Mouse (Mus musculus): ENCODE measurements around the gene Nr6a1.

- TF ChIP-seq CTCF (IDR thresholded peaks at IDR 0.05; ENCODE audit: control insufficient read depth, insufficient read depth, insufficient read length) (peak; percentile 26), MYOD1 (IDR thresholded peaks at IDR 0.05; ENCODE audit: control insufficient read depth, insufficient read length, low read depth) (no peak), USF1 (IDR thresholded peaks at IDR 0.05; ENCODE audit: low read depth) (no peak), MYOG (IDR thresholded peaks at IDR 0.05; ENCODE audit: control insufficient read depth, extremely low read depth, insufficient read length) (no peak), MAX (IDR thresholded peaks at IDR 0.05) (no peak), FOSL1 (IDR thresholded peaks at IDR 0.05; ENCODE audit: insufficient read depth, low read length, poor library complexity, severe bottlenecking) (no peak), CEBPB (IDR thresholded peaks at IDR 0.05; ENCODE audit: low read depth) (no peak)
Measured at GRCm38 (mm10) chr2:38931851-38932667, 4.6 kb upstream of the Nr6a1 start, which contains the start of gene Olfml2a.
